Mouse (Mus musculus) embryonic fibroblast, embryonic 13.5 days (primary cell): ENCODE measurements at regions not wholly inside any gene's neighbourhood (a gene's known extent, or its start where the extent isn't known, plus 50 kb on each side); places are given as distances from the start of the nearest gene placed in this dataset.

ENCODE experiments used
- H3K27ac ChIP-seq: 2 replicates; pipeline ENCODE4 v1.5.1; 2012; ENCODE audit warnings: low read length, control low read depth, inconsistent platforms; ENCODE audit not compliant: insufficient read depth
- H3K4me1 ChIP-seq: 2 replicates; pipeline ENCODE4 v1.6.1; 2011; ENCODE audit warnings: low read length; ENCODE audit not compliant: control insufficient read depth, insufficient read depth
- H3K4me3 ChIP-seq: 2 replicates; pipeline ENCODE4 v1.5.1; 2011; ENCODE audit warnings: mild to moderate bottlenecking, control low read depth, low read length; ENCODE audit not compliant: insufficient read depth
- CTCF ChIP-seq: IDR thresholded peaks from 2 replicates; pipeline ENCODE4 v1.5.1; 2011; ENCODE audit warnings: mild to moderate bottlenecking, control low read depth, low read length, moderate library complexity, borderline replicate concordance; ENCODE audit not compliant: insufficient read depth
- POLR2A ChIP-seq: IDR thresholded peaks from 2 replicates; pipeline ENCODE4 v1.6.1; 2011; ENCODE audit warnings: low read depth, mild to moderate bottlenecking, control low read depth, low read length, moderate library complexity

- no peak for TF ChIP-seq CTCF
- TF ChIP-seq POLR2A, result no peak
- Histone ChIP-seq H3K27ac (no peak overlapping the region), H3K4me3 (no peak overlapping the region), H3K4me1 (no peaks in the 10 kb centered on the region)
These were observed 277.6 kb downstream of the Pdcd6ip start for GRCm38 (mm10) chr9:113430411-113430810.

GRCm38 (mm10) chr9:113427281-113427680, 280.8 kb downstream of the Pdcd6ip start:
- Histone ChIP-seq H3K27ac (no peak overlapping the region), H3K4me1 (no peaks in the 10 kb centered on the region), H3K4me3 (no peak overlapping the region)
- TF ChIP-seq CTCF (no peak), POLR2A (no peak)

GRCm38 (mm10) chr9:113426324-113426723, 281.7 kb downstream of the Pdcd6ip start:
- no peak overlapping the region for H3K27ac ChIP-seq
- no peaks in the 10 kb centered on the region for H3K4me1 ChIP-seq
- no peak for TF ChIP-seq POLR2A
- no peak for TF ChIP-seq CTCF

GRCm38 (mm10) chr9:113421645-113422044, 286.4 kb downstream of the Pdcd6ip start:
- Histone ChIP-seq H3K4me1 (no peaks in the 10 kb centered on the region), H3K27ac (no peak overlapping the region), H3K4me3 (no peak overlapping the region)
- TF ChIP-seq POLR2A, result no peak
- no peak for TF ChIP-seq CTCF

More at GRCm38 (mm10) chr9:113426324-113426723, 281.7 kb downstream of the Pdcd6ip start:
- no peak overlapping the region for H3K4me3 ChIP-seq

GRCm38 (mm10) chr9:113421121-113421520, 286.9 kb downstream of the Pdcd6ip start:
- Histone ChIP-seq H3K4me3 (no peak overlapping the region), H3K4me1 (no peaks in the 10 kb centered on the region), H3K27ac (no peak overlapping the region)
- TF ChIP-seq POLR2A (no peak), CTCF (no peak)

GRCm38 (mm10) chr9:113419801-113420200, 288.3 kb downstream of the Pdcd6ip start:
- Histone ChIP-seq H3K4me1 (no peaks in the 10 kb centered on the region), H3K27ac (no peak overlapping the region), H3K4me3 (no peak overlapping the region)
- TF ChIP-seq POLR2A (no peak), CTCF (peak; percentile 56; the same call in 1 of the 2 replicates)

- H3K4me3 ChIP-seq, result no peak overlapping the region
- TF ChIP-seq POLR2A (no peak), CTCF (no peak)
These were observed 291.0 kb downstream of the Pdcd6ip start for GRCm38 (mm10) chr9:113417106-113417505.

GRCm38 (mm10) chr9:113415511-113415931, 292.5 kb downstream of the Pdcd6ip start:
- no peak overlapping the region for H3K4me3 ChIP-seq
- H3K27ac ChIP-seq, result no peak overlapping the region
- no peaks in the 10 kb centered on the region for H3K4me1 ChIP-seq
- TF ChIP-seq CTCF, result no peak
- TF ChIP-seq POLR2A, result no peak

More at GRCm38 (mm10) chr9:113417106-113417505, 291.0 kb downstream of the Pdcd6ip start:
- no peak overlapping the region for H3K27ac ChIP-seq
- no peaks in the 10 kb centered on the region for H3K4me1 ChIP-seq

GRCm38 (mm10) chr9:113414690-113415089, 293.4 kb downstream of the Pdcd6ip start:
- no peak overlapping the region for H3K4me3 ChIP-seq
- TF ChIP-seq POLR2A (no peak), CTCF (no peak)
- no peaks in the 10 kb centered on the region for H3K4me1 ChIP-seq
- no peak overlapping the region for H3K27ac ChIP-seq

- Histone ChIP-seq H3K27ac (no peak overlapping the region), H3K4me1 (no peaks in the 10 kb centered on the region), H3K4me3 (no peak overlapping the region)
- no peak for TF ChIP-seq POLR2A
- TF ChIP-seq CTCF, result no peak
These were observed 294.2 kb downstream of the Pdcd6ip start for GRCm38 (mm10) chr9:113413851-113414250.

- TF ChIP-seq CTCF, result no peak
- TF ChIP-seq POLR2A, result no peak
- Histone ChIP-seq H3K4me1 (no peaks in the 10 kb centered on the region), H3K27ac (no peak overlapping the region), H3K4me3 (no peak overlapping the region)
These were observed 296.4 kb downstream of the Pdcd6ip start for GRCm38 (mm10) chr9:113411638-113412037.
